Mouse (Mus musculus): Measurements from ENCODE around the gene Atn1.

- TF ChIP-seq CTCF (IDR thresholded peaks at IDR 0.05; ENCODE audit: extremely low read depth, insufficient read depth, insufficient read length, insufficient replicate concordance) (no peak), POLR2A (IDR thresholded peaks at IDR 0.05; ENCODE audit: low read depth, low read length) (no peak)
Measured at GRCm38 (mm10) chr6:124703789-124704188, 52.5 kb downstream of the Atn1 start.

Data from spleen, adult 2 months (tissue).